Mouse (Mus musculus) NIH3T3 (cell line): ENCODE measurements around the gene Upk3bl.
"Not testable (repeated sequence)": the region's sequence is repeated elsewhere in the genome, so short reads cannot be mapped to it uniquely, and the experiment has no call there.

ENCODE experiments used
- DNase-seq: peaks from one replicate; pipeline ENCODE4 v3.0.0-alpha.2; 2012; ENCODE audit warnings: low read depth

Upk3bl gene

DNA sequence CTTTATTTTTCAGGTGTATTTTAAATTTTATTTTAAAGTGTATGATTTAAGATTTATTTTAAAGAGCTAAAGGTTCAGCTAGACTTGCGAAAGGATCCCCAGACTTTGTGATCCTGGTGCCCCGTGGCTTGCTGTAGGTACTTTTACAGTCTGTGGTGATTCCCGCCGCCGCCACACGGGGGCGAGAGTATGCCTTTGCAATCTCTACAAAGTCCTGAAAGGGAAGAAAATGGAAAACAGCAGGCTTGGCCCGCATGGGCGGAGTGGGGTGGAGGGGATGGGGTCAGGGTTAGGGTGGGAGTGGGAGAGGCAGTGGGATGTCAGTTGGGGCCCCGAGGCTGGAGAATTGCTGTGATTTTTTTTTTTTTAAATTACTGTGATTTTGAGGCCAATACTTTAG lies 8.3 kb upstream of the Upk3bl start:
- peak; percentile 95 for DNase-seq

GRCm38 (mm10) chr5:136048541-136048940 lies 5.8 kb upstream of the Upk3bl start:
- peak; percentile 56 for DNase-seq

DNA sequence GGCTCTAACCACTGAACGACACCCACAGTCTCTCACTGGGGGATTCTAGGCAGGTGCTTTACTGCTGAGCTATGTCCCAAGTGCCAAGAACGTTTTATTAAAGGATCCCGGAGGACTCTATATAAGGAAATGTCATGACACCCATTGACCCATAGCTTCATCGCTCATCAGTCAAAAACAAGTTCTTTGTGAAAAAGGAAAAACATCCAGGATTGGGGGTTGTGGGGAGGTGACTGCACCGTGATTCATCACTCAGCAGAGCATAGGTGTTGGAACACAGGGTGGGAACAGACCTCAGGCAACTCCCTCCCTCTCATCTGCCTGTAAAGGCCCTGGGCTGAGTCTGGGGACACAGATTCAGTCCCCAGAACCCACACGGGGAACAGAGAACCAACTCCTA lies 4.4 kb upstream of the Upk3bl start:
- peak; percentile 84 for DNase-seq

- DNase-seq = peak; percentile 93
These were observed 2.8 kb upstream of the Upk3bl start for GRCm38 (mm10) chr5:136051231-136052085.

GRCm38 (mm10) chr5:136052861-136053655 lies 1.2 kb upstream of the Upk3bl start:
- DNase-seq = peak; percentile 64

GRCm38 (mm10) chr5:136056062-136056461 lies 1.8 kb downstream of the Upk3bl start:
- DNase-seq = peak; percentile 53

GRCm38 (mm10) chr5:136057085-136057484 lies 2.8 kb downstream of the Upk3bl start:
- DNase-seq = no peak

GRCm38 (mm10) chr5:136061567-136061966 lies 7.3 kb downstream of the Upk3bl start:
- peak; percentile 91 for DNase-seq

GRCm38 (mm10) chr5:136063920-136064319 lies 9.6 kb downstream of the Upk3bl start:
- DNase-seq = no peak

DNA sequence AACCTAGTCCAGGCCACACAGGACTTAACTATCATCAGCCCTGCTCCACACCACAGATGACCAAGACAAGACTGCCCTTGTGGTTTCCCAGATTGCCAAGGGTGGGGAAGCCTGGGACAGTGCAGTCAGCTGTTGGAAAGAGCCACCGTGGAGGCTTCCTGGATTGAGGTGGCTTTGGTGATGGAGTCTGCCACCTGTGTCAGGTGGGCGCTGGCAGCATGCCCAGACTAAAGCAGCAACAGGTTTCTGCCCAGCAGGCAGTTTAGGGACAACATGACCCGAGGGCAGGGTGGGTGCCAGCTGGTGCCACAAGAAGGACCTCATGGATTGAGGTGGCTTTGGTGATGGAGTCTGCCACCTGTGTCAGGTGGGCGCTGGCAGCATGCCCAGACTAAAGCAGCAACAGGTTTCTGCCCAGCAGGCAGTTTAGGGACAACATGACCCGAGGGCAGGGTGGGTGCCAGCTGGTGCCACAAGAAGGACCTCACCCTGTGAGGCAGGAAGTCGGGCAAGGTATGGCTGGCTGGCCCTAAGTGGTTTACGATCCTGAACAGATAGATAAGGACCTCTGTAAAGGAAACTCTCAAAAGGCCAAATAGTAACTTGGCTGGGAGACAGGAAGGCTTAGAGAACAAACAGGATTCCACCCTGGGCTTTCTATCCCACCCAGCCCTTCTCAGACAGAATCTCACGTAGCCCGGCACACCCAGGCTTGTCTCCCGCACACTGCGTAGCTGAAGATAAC lies 12.3 kb downstream of the Upk3bl start:
- not testable (repeated sequence) for DNase-seq

DNA sequence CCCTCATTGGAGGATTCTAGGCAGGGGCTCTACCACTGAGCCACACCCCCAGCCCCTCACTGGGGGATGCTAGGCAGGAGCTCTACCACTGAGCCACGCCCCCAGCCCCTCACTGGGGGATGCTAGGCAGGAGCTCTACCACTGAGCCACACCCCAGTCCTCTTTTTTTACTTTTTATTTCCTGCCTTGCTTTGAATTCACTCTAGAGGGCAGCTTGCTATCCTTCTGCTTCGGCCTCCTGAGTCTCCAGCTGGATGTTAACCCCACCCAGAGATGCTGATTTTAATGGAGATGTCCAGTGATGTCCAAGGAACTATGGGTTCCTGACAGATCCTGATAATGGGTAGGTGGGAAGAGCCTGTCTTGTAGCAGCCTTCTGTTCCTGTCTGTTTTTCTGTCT lies 15.1 kb downstream of the Upk3bl start:
- DNase-seq = no peak

- no peak for DNase-seq
These were observed 18.8 kb downstream of the Upk3bl start for GRCm38 (mm10) chr5:136073051-136073450.

DNA sequence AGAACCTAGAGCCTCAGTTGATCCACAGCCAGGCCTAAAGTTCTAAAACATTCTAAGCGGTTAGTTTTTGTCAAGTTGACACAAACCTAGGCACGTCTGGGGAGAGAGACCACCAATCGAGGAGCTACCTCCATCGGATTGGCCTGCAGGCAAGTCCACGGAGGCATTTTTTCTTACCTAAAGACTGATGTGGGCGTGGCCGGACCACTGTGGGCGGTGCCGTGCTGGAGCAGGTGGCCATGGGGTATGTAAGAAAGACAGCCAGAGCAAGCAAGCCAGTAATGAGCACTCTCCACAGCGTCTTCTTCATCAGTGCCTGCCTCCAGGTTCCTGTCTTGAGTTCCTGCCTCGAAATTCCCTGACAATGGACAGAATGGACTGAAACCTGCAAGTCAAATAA lies 19.2 kb downstream of the Upk3bl start:
- no peak for DNase-seq

DNA sequence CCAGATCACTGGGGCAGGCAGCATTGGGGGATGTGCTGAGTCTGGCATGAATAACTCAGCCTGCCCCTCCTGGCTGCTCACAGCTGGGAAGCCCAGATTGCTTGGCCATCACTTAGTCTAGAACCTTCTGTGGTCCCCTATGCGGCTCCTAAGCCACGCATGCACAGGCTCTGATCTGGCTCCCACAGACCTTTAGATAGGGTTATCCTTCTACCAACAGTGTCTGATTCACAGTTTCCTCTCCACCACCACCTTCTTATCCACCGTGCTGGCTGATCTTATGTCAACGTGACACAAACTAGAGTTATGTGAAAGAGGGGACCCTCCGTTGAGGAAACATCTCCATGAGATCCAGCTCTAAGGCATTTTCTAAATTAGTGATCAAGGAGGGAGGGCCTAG lies 20.8 kb downstream of the Upk3bl start:
- DNase-seq = no peak

DNA sequence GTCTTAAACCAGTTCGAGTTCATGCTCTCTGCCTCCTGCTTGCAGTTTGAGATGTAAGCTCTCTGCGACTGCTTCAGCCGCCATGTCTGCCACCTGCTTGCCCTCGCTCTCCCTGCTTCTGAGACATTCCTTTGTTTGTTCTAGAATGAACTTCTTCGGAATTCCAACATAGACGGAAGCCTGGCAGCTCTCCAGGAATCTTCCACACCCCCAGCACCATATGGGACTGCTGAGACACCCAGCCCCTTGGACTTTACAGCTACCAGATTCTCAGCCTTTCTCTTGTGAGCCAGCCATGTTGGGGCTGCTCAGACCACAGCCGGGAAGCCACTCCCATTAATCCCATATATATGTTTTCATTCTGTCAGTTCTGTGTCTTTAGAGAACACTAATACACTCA lies 22.0 kb downstream of the Upk3bl start:
- peak; percentile 57 for DNase-seq

- DNase-seq = no peak
These were observed 22.8 kb downstream of the Upk3bl start for GRCm38 (mm10) chr5:136077001-136077550.

DNA sequence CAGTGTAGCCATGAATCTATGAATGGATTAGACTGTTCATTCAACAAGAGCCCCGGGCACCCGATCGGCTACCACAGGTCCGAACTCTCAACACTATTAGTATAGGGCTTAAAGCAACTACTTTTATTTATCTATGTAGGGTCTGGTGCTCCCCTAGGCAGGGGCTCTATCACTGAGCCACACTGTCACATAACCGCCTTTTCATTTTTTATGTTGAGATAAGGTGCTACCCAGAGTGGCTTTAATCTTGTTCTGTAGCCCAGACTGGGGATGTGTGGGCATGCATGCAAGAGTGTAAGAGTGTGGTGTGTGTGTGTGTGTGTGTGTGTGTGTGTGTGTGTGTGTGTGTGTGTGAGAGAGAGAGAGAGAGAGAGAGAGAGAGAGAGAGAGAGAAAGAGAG lies 23.8 kb downstream of the Upk3bl start:
- DNase-seq = no peak

DNA sequence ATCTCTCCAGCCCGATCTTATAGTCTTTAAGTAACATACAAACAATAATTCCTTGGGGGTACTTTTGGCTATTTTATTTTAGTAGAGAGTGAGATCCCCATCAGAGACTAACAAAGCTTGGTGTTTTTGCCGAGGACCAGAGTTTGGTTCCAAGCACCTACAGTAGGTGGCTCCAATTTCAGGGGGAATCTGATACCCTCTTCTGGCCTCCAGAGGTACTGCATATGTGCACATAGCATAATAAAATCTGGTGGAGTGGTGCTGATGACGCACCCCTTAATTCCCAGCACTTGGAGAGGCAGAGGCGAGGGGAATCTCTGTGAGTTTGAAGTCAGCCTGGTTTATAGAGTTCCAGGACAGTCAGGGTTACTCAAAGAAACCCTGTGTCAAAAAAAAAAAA lies 28.1 kb downstream of the Upk3bl start:
- DNase-seq = peak; percentile 33

DNA sequence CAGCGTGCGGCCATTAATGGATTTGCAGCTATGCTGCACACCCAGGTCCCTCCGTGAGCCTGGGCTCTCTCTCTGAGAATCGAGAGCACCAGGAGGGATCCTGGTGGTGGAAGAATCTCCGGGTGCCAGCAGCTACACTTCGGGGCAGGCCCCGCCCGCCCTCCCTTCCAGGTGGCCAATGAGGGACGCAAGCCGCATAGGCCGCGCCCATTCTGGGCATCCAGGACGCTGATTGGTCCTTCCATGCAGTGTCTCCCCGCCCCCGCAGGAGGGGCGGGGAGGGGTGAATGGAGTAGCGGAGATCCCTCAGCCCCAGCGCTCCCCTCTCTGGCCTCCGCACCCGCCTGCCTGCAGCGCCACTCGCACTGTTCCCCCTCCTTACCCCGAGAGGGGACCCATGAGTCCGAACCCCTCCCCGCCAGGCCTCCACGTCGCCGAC lies 29.4 kb downstream of the Upk3bl start, which contains the start of gene Rasa4:
Rasa4 (plus strand) TSS at position 248 of the 439 bp plus-strand sequence.
- peak; percentile 98 for DNase-seq

GRCm38 (mm10) chr5:136084144-136084881 lies 30.0 kb downstream of the Upk3bl start:
- peak; percentile 64 for DNase-seq
